Mouse (Mus musculus) liver, adult 2 months (tissue): ENCODE measurements around the gene Gm49510. TPM values are rescaled to one million over a fixed set of nuclear protein-coding genes. Genes with fewer than 3 reads are reported as not detected.

Source experiments
- DNase-seq: peaks from one replicate; pipeline ENCODE4 v3.0.0-alpha.2; 2011; ENCODE audit warnings: low read depth, low spot score; ENCODE audit errors: extremely low read depth
- H3K27ac ChIP-seq: fragments of 200-500 bp; replicated peaks from 2 replicates; pipeline ENCODE4 v1.5.1; 2012; ENCODE audit warnings: low read depth, mild to moderate bottlenecking, control low read depth, inconsistent platforms, low read length; ENCODE audit not compliant: insufficient read depth
- H3K27me3 ChIP-seq: fragments of 200-500 bp; 2 replicates; pipeline ENCODE4 v1.6.1; 2012; ENCODE audit warnings: mild to moderate bottlenecking, moderate library complexity, low read length, inconsistent platforms; ENCODE audit not compliant: control insufficient read depth, insufficient read depth
- H3K36me3 ChIP-seq: fragments of 200-500 bp; 2 replicates; pipeline ENCODE4 v1.6.1; 2012; ENCODE audit warnings: low read length, inconsistent platforms; ENCODE audit not compliant: control insufficient read depth, insufficient read depth
- H3K4me1 ChIP-seq: fragments of 200-500 bp; 2 replicates; pipeline ENCODE4 v1.6.1; 2011; ENCODE audit warnings: low read length; ENCODE audit not compliant: control insufficient read depth, insufficient read depth
- H3K4me3 ChIP-seq: fragments of 200-500 bp; 2 replicates; pipeline ENCODE4 v1.5.1; 2011; ENCODE audit warnings: low read depth, mild to moderate bottlenecking, control low read depth, low read length, moderate library complexity; ENCODE audit not compliant: insufficient read depth
- H3K79me2 ChIP-seq: fragments of 200-500 bp; 2 replicates; pipeline ENCODE4 v1.6.1; 2012; ENCODE audit warnings: inconsistent platforms, mild to moderate bottlenecking, low read length, moderate library complexity; ENCODE audit not compliant: control insufficient read depth, insufficient read depth
- H3K9ac ChIP-seq: fragments of 200-500 bp; 2 replicates; pipeline ENCODE4 v1.6.1; 2012; ENCODE audit warnings: low read depth, mild to moderate bottlenecking, control low read depth, inconsistent platforms, low read length
- CTCF ChIP-seq: fragments of 200-500 bp; IDR thresholded peaks from 2 replicates; pipeline ENCODE4 v1.5.1; 2011; ENCODE audit warnings: low read depth, low read length, control low read depth
- POLR2A ChIP-seq: fragments of 200-500 bp; IDR thresholded peaks from 2 replicates; pipeline ENCODE4 v1.6.1; 2011; ENCODE audit warnings: low read length, control low read depth; ENCODE audit not compliant: insufficient read depth; ENCODE audit errors: extremely low read depth
- WGBS: fragments of 180-500 bp; shearing (Covaris S2); methylation state at CpG from one replicate; pipeline ENCODE4 v1.1.7; 2018; 5-methylcytosine and 5-hydroxymethylcytosine counted together
- polyA plus RNA-seq: library from polyadenylated mRNA; depleted of rRNA; stranded (reverse); fragments of >200 nt; gene quantifications from 2 replicates; pipeline ENCODE4 v1.2.3, GENCODE M21; 2012
- total RNA-seq: library from RNA; depleted of rRNA; stranded (reverse); fragments of >200 nt; gene quantifications from 2 replicates; pipeline ENCODE4 v1.2.3, GENCODE M21; 2014

Gm49510 gene
- total and polyA plus RNA-seq, 2 experiments = not detected

DNA sequence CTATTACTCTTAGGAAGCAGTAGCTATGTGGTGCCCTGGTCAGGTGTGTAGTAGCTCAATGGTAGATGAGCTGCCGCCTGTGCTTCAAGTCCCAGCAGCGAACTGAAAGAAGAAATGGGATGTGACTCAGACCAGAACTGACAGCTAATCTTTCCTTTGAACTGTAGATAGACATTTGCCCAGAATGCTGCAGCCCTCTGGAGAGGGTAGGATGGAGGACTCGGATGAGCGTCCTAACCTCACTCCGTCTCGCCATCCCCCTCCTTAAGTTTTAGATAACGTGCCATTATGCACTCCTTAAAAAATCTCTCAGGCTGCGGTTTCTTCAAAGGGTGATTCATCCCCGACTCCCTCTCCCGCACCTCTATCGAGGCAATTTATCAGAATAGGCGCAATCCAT is 20.4 kb downstream of the Gm49510 start:
- Histone ChIP-seq H3K27ac (no peak overlapping the region), H3K79me2 (no peaks in the 10 kb centered on the region), H3K4me1 (no peaks in the 10 kb centered on the region), H3K36me3 (no peaks in the 10 kb centered on the region), H3K9ac (no peak overlapping the region), H3K4me3 (no peak overlapping the region), H3K27me3 (no peaks in the 10 kb centered on the region)
- no peak for DNase-seq
- TF ChIP-seq CTCF = no peak
- no peak for TF ChIP-seq POLR2A
- 87% methylated on average over 12 of the region's 12 CpGs for WGBS

DNA sequence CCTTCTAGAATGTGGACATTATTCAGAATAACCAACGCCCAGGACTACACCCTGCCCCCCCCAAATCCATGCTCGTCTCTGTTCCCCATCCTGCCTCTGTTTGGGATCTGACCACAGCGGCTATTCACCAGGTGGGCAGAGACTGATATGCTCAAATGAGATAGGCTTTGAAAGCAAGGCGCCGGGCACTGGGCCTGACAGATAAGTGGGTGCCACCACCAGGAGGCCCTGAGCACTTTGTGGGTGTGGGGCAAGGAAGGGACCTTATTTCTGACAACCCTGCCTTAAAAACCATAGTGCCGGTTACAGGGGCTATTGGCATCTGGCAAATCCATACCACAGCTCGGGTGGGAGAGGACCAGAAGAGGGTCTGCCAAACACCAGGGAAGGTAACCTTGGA is 23.2 kb downstream of the Gm49510 start:
- Histone ChIP-seq H3K4me1 (peaks cover 11% of the 10 kb centered on the region; the same call in 1 of the 2 replicates), H3K27ac (no peak overlapping the region)

DNA sequence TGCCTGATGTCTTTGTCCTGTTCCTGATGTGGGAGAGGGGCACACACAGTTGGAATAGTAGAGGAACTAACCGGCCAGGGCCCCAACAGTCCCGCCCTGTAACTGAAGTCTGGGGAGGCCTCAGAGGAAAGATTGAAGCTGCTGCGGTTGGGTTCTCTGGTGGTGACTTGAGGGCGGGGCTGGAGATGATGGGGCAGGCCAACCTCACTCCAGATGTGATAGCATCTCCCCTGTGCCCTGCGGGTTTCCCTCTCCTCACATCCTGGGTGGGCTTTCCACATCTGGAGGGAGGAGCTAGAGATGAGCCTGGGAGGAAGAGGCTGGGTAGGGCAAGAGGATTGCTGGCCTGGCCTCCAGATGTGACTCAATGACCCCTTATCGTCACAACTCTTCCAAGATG is 24.1 kb downstream of the Gm49510 start:
- 79% methylated on average over 6 of the region's 6 CpGs for WGBS

More for the DNA sequence above, 23.2 kb downstream of the Gm49510 start:
- DNase-seq = no peak
- Histone ChIP-seq H3K9ac (no peak overlapping the region), H3K79me2 (no peaks in the 10 kb centered on the region), H3K4me3 (no peak overlapping the region), H3K36me3 (no peaks in the 10 kb centered on the region), H3K27me3 (no peaks in the 10 kb centered on the region)
- WGBS = 93% methylated on average over 7 of the region's 7 CpGs
- no peak for TF ChIP-seq CTCF
- no peak for TF ChIP-seq POLR2A

DNA sequence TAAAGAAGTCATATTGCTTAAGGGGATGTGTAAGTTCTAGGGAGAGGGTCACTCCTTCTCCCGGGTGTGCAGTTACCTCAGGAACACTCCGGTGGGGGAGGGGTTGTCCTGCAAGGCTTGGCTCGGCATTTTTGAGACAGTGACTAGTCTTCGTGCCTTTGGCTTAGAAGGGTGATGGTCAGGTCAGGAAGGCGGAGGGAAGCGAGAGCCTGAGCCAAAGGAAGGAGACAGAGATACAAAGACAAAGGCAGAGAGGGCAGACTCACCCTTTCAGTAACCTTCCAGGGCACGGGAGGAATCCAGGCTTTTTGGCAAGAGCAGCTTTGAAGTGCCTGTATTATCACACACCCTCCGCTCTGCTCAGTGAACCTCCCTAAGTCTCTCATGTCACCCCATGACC is 25.7 kb downstream of the Gm49510 start:
- 65% methylated on average over 8 of the region's 8 CpGs for WGBS
- no peak for DNase-seq
- peaks cover 11% of the 10 kb centered on the region; the same call in 1 of the 2 replicates for H3K4me1 ChIP-seq

More for the DNA sequence above, 24.1 kb downstream of the Gm49510 start:
- peaks cover 11% of the 10 kb centered on the region; the same call in 1 of the 2 replicates for H3K4me1 ChIP-seq
- no peak overlapping the region for H3K9ac ChIP-seq
- H3K27me3 ChIP-seq = no peaks in the 10 kb centered on the region
- H3K4me3 ChIP-seq = no peak overlapping the region
- DNase-seq = no peak
- no peaks in the 10 kb centered on the region for H3K79me2 ChIP-seq
- H3K36me3 ChIP-seq = no peaks in the 10 kb centered on the region
- no peak for TF ChIP-seq POLR2A
- no peak for TF ChIP-seq CTCF
- H3K27ac ChIP-seq = no peak overlapping the region

DNA sequence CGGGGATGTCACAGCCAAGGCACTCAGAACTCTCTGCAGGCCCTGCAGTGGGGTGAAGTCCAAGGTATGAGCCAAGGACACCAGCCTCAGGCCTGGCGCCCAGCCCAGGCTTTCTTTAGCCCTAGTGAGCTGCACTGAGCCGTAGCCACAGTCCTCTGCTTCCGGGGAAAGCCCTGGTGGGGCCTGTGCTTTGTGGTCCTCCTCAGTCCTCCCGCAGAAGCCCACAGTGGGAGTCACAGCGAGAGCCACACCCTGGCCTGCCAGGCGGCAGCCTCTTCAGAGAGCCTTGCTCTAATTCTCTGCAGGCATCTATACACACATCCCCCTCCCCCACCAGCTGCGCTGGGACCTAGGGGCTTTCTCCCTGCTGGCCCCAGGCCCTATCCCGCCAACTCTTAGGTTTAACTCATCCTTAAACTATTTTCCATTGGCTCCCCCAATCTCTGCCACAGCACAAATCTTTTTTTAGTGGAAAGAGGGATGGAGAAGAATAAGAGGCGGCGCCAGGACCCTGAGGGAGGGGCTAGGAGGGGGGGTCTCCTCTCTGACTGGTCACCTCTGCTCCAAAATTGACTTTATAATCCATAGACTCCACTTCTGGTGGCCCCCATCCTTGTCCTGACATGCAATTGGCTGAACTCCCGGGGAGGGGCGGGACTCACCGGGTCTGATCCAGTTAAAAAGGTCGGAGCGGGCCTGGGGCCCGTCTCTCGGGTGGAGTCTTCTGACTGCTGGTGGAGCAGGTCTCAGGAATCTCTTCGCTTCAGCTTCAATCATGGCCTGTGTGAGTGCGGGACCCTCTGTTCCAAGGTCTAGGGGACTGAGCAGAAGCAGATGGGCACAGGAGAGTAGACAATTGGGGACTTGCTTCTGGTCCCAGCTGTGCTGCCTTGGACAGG is 26.8 kb downstream of the Gm49510 start, which contains the start of gene Lgals1:
TSS of gene Lgals1 (plus strand) at position 705 of the 899 bp plus-strand sequence.
- Histone ChIP-seq H3K9ac (peak within 1 kb of the TSS; percentile 58), H3K36me3 (no peaks in the 10 kb centered on the region), H3K27ac (peak within 1 kb of the TSS; percentile 38; the same call in 1 of the 2 replicates), H3K4me3 (peak within 1 kb of the TSS; percentile 43), H3K27me3 (no peaks in the 10 kb centered on the region), H3K4me1 (peaks cover 11% of the 10 kb centered on the region; the same call in 1 of the 2 replicates), H3K79me2 (no peaks in the 10 kb centered on the region)
- WGBS = 12% methylated on average over 20 of the region's 20 CpGs
- TF ChIP-seq POLR2A (no peak), CTCF (no peak)
- DNase-seq = peak; percentile 80

More for the DNA sequence above, 25.7 kb downstream of the Gm49510 start:
- Histone ChIP-seq H3K4me3 (no peak overlapping the region), H3K79me2 (no peaks in the 10 kb centered on the region), H3K36me3 (no peaks in the 10 kb centered on the region), H3K27me3 (no peaks in the 10 kb centered on the region), H3K9ac (no peak overlapping the region), H3K27ac (no peak overlapping the region)
- TF ChIP-seq CTCF (no peak), POLR2A (no peak)
